Comparison of ENCODE assay signal across 15 mouse cellular contexts in genomic region chr3:146311121-146311538, GRCm38 (mm10).
DNase-seq lines count a peak whose midpoint lies in the region; ATAC-seq lines count a peak whose summit lies in the region.
"Had no signal": no experiment of that assay in that cellular context is flagged by ENCODE, and none has a peak within 500 bp of the region (broad histone marks: within the 10 kb centered on the region; RNA-seq: fewer than 3 reads in every experiment).

No protein-coding gene starts in this region.

- peak; percentile 41 for DNase-seq in hindbrain, embryonic 11.5 days (ENCODE audit: low spot score)
- DNase-seq in neural tube, embryonic 11.5 days (ENCODE audit: low spot score): peak; percentile 36
- no peak for DNase-seq in neural tube, embryonic 10.5 days (ENCODE audit: extremely low spot score, low spot score)
- DNase-seq in left cerebral cortex, adult 9 months (ENCODE audit: low spot score in 2 of 2): no peak
- no peak for DNase-seq in layer of hippocampus, adult 8-10 months (ENCODE audit: low spot score in 2 of 2)
- DNase-seq: adrenal gland, adult 2 months; gastrocnemius, adult 2 months; spleen, adult 18-20 months had no signal

- no peaks in the 10 kb centered on the region for H3K9me3 ChIP-seq in hindbrain, embryonic 11.5 days (ENCODE audit: control insufficient read depth, low read length)
- H3K9me3 ChIP-seq in hindbrain, embryonic 13.5 days: no peaks in the 10 kb centered on the region
- no peaks in the 10 kb centered on the region for H3K9me3 ChIP-seq in neural tube, embryonic 11.5 days (ENCODE audit: control insufficient read depth, low read length)
- H3K9me3 ChIP-seq in intestine, embryonic 15.5 days: no peaks in the 10 kb centered on the region
- H3K9me3 ChIP-seq: heart, embryonic 15.5 days; limb, embryonic 12.5 days; lung, embryonic 15.5 days had no signal

- H3K27ac ChIP-seq in hindbrain, embryonic 11.5 days (ENCODE audit: low read depth, low read length): no peak overlapping the region
- no peak overlapping the region for H3K27ac ChIP-seq in hindbrain, embryonic 13.5 days
- no peak overlapping the region for H3K27ac ChIP-seq in neural tube, embryonic 11.5 days (ENCODE audit: low read depth, low read length)
- no peak overlapping the region for H3K27ac ChIP-seq in intestine, embryonic 15.5 days
- H3K27ac ChIP-seq: gastrocnemius, adult 2 months; heart, embryonic 15.5 days; limb, embryonic 12.5 days; lung, embryonic 15.5 days had no signal

- no peak overlapping the region for H3K4me2 ChIP-seq in hindbrain, embryonic 11.5 days (replicated peaks; ENCODE audit: low read depth, low read length)
- no peak overlapping the region for H3K4me2 ChIP-seq in hindbrain, embryonic 13.5 days
- no peak overlapping the region for H3K4me2 ChIP-seq in neural tube, embryonic 11.5 days (ENCODE audit: low read depth)
- H3K4me2 ChIP-seq in intestine, embryonic 15.5 days (replicated peaks): no peak overlapping the region
- H3K4me2 ChIP-seq: heart, embryonic 15.5 days; limb, embryonic 12.5 days; lung, embryonic 15.5 days had no signal

- no peaks in the 10 kb centered on the region for H3K4me1 ChIP-seq in hindbrain, embryonic 11.5 days (replicated peaks; ENCODE audit: control insufficient read depth, insufficient read depth, low read length)
- peaks cover 8% of the 10 kb centered on the region; the same call in 1 of the 2 replicates for H3K4me1 ChIP-seq in hindbrain, embryonic 13.5 days (replicated peaks)
- H3K4me1 ChIP-seq in neural tube, embryonic 11.5 days (ENCODE audit: control insufficient read depth, insufficient read depth, low read length): no peaks in the 10 kb centered on the region
- H3K4me1 ChIP-seq in intestine, embryonic 15.5 days (replicated peaks): peaks cover 4% of the 10 kb centered on the region; the same call in 1 of the 2 replicates
- H3K4me1 ChIP-seq: lung, embryonic 15.5 days had no signal

- no peaks in the 10 kb centered on the region for H3K36me3 ChIP-seq in hindbrain, embryonic 11.5 days (ENCODE audit: control insufficient read depth, insufficient read depth, low read length)
- no peaks in the 10 kb centered on the region for H3K36me3 ChIP-seq in hindbrain, embryonic 13.5 days
- H3K36me3 ChIP-seq in neural tube, embryonic 11.5 days (ENCODE audit: control insufficient read depth, insufficient read depth, low read length): no peaks in the 10 kb centered on the region
- no peaks in the 10 kb centered on the region for H3K36me3 ChIP-seq in intestine, embryonic 15.5 days
- H3K36me3 ChIP-seq: heart, embryonic 15.5 days; limb, embryonic 12.5 days; lung, embryonic 15.5 days had no signal

- no peaks in the 10 kb centered on the region for H3K27me3 ChIP-seq in hindbrain, embryonic 11.5 days (ENCODE audit: control insufficient read depth, insufficient read depth, low read length)
- peaks cover 5% of the 10 kb centered on the region; the same call in 1 of the 2 replicates for H3K27me3 ChIP-seq in hindbrain, embryonic 13.5 days
- H3K27me3 ChIP-seq in neural tube, embryonic 11.5 days (ENCODE audit: control insufficient read depth, insufficient read depth, low read length): no peaks in the 10 kb centered on the region
- no peaks in the 10 kb centered on the region for H3K27me3 ChIP-seq in intestine, embryonic 15.5 days (replicated peaks)
- H3K27me3 ChIP-seq: heart, embryonic 15.5 days; limb, embryonic 12.5 days; lung, embryonic 15.5 days; Patski had no signal

- 16% methylated on average over 9 of the region's 9 CpGs for WGBS in hindbrain, embryonic 11.5 days
- WGBS in hindbrain, embryonic 13.5 days: 16% methylated on average over 9 of the region's 9 CpGs
- 20% methylated on average over 9 of the region's 9 CpGs for WGBS in neural tube, embryonic 11.5 days
- WGBS in intestine, embryonic 15.5 days: 18% methylated on average over 9 of the region's 9 CpGs

- H3K9ac ChIP-seq in hindbrain, embryonic 11.5 days (ENCODE audit: low read depth, low read length): no peak overlapping the region
- H3K9ac ChIP-seq in hindbrain, embryonic 13.5 days: no peak overlapping the region
- H3K9ac ChIP-seq in neural tube, embryonic 11.5 days (ENCODE audit: low read length): no peak overlapping the region
- no peak overlapping the region for H3K9ac ChIP-seq in intestine, embryonic 15.5 days
- H3K9ac ChIP-seq: heart, embryonic 15.5 days; limb, embryonic 12.5 days; lung, embryonic 15.5 days had no signal

- ATAC-seq in hindbrain, embryonic 11.5 days (ENCODE audit: low FRiP score): 0 out of 2 replicates have a peak, but pooled peaks have one; percentile 33
- no peak for ATAC-seq in hindbrain, embryonic 13.5 days (ENCODE audit: low FRiP score)
- ATAC-seq in neural tube, embryonic 11.5 days (ENCODE audit: insufficient read depth, low FRiP score, low TSS enrichment): no peak
- peak; percentile 25; the same call in 1 of the 2 replicates for ATAC-seq in intestine, embryonic 15.5 days
- ATAC-seq: CD4-positive, CD25-positive, alpha-beta regulatory T cell, adult 4 months; Patski had no signal

- no peak overlapping the region for H3K4me3 ChIP-seq in hindbrain, embryonic 11.5 days (ENCODE audit: low read depth, low read length)
- H3K4me3 ChIP-seq in hindbrain, embryonic 13.5 days: no peak overlapping the region
- H3K4me3 ChIP-seq in neural tube, embryonic 11.5 days (ENCODE audit: low read depth, low read length): no peak overlapping the region
- no peak overlapping the region for H3K4me3 ChIP-seq in intestine, embryonic 15.5 days (replicated peaks)
- H3K4me3 ChIP-seq: gastrocnemius, adult 2 months; heart, embryonic 15.5 days; limb, embryonic 12.5 days; lung, embryonic 15.5 days had no signal

Comparison
In these comparisons a context has a peak if more than half of its experiments do, and no peak if none do; other contexts are left out.
1. ATAC-seq: peak in hindbrain, embryonic 11.5 days (single experiment) and intestine, embryonic 15.5 days (single experiment); none in hindbrain, embryonic 13.5 days (single experiment) and neural tube, embryonic 11.5 days (single experiment).
2. DNase-seq: peak in hindbrain, embryonic 11.5 days (single experiment) and neural tube, embryonic 11.5 days (single experiment); none in neural tube, embryonic 10.5 days (single experiment), left cerebral cortex, adult 9 months (0 of 2) and layer of hippocampus, adult 8-10 months (0 of 2).